Mouse (Mus musculus) spleen, adult 12 weeks (tissue): Measurements from ENCODE around the gene Bcam.
A peak's percentile ranks its signal among the peaks of the same experiment; 100 is the strongest.
"Not testable (repeated sequence)": the region's sequence is repeated elsewhere in the genome, so short reads cannot be mapped to it uniquely, and the experiment has no call there.

ENCODE experiments used
- DNase-seq: peaks from one replicate; pipeline ENCODE4 v3.0.0; 2022; ENCODE audit warnings: low spot score

The Bcam gene

DNA sequence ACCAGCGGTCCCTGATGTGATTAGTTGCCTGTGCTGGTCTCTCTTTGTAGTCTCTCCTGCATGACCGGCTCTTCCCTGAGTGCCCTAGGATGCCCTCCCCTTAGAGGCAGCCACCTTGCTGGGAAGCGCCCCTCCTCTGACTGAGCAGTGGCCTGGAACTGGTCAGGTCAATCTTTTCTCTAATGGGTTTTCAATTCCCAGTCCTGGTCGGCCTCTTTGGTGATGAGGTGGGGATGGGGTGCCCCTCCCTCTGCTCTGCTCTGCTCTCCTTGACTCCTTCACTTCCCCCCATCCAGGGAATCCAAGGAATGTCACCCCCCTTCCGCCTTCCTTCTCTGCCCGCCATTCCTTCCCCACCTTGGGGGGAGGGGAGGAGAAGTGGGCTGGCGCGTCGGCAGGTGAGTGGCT is at the start of gene Bcam:
Gene Bcam, minus strand, starts transcription at position 33 of the 408 bp plus-strand sequence.
- no peak for DNase-seq

DNA sequence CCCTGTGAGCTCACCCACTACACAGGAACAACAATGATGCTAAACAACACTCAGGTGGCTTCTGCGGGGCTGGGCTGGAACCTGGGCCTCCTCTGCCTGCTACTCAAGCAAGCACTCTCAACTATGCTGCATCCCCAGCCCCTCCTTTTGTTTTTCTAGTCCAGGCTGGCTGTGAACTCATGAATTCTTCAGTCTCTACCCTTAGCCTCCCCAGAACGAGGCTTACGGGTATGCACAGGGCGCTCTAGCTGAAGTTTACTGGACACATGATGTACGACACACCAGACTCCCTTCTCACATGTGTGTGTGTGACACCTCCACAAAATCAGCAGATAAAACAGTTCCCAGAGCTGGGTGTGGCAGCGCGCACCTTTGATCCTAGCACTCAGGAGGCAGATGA is 48.1 kb upstream of the Bcam start:
- no peak for DNase-seq

DNA sequence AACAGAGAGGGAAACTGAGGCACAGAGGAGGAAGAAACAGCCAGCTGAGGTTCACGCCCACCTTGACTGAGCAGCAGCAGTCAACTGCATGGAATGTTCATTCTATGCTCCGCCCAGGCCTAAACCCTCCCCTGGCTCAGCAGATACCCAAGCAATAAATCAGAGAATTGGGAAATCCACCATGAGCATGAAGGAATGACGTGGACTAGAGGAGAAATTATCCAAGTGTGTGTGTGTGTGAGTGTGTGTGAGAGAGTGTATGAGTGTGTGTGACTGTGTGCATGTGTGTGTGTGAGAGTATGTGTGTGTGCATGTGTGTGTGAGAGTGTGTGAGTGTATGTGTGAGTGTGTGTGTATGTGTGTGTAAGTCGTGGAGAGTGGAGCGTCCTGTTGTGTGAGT is 47.6 kb upstream of the Bcam start:
- no peak for DNase-seq

DNA sequence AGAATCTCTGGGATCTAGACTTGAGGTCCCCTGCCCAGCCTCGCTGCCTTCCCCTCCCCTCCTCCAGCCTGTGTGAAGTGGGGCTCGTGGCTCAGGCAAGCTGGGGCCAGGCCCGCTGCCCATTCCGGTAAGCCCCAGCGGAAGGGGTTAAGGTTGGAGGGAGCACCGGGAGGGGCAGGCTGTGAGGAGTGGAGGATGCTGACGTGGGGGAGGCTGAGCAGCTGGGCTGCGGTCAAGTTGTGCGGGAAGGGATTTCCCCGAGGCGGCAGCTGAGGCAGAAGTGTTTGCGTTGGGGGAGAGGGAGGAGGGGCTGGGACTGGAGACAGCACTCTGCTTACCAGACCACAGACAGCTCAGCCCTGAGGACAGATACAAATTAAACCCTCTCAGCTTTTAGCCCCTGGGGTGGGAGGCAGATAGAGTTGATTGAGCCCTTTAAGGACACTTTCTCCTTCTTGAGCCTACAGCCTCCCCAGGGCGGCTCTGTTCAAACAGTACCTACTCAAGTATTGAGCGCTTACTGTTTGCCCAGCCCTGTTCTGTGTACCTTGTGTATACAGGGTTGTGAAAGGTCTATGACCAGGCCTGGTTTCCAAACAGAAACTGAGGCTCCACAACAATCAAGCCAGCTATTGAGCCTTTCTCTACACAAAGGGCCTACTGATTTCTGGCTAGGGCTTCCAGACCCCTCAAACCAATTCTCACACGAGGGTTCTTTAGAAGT is 46.7 kb upstream of the Bcam start:
- DNase-seq, result peak; percentile 69

DNA sequence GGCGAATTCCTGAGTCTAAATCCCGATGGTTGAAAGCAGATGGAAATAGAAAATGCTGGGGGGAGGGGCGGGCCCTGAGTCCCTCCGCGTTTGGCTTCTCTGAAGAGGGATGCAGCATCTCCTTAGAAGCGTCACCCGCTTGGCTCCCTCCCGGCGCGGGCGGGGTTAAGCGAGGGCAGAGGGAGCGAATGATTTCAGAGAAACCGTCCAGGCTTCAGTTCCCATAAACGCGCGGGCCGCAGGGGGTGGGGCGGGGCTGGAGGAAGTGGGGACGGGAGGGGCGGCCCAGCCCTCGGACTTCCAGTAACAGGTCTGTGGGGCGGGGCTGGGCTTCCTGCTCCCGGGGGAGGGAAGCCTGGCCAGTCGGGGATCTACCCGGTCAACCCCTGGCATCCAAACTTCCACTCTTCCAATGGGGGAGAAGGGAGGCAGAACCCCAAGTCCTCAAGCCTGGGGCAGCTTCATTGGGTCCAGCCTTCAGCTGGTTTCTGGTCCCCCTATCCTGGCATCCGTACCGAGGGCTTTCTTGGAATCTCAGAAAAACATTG is 45.5 kb upstream of the Bcam start:
- no peak for DNase-seq

DNA sequence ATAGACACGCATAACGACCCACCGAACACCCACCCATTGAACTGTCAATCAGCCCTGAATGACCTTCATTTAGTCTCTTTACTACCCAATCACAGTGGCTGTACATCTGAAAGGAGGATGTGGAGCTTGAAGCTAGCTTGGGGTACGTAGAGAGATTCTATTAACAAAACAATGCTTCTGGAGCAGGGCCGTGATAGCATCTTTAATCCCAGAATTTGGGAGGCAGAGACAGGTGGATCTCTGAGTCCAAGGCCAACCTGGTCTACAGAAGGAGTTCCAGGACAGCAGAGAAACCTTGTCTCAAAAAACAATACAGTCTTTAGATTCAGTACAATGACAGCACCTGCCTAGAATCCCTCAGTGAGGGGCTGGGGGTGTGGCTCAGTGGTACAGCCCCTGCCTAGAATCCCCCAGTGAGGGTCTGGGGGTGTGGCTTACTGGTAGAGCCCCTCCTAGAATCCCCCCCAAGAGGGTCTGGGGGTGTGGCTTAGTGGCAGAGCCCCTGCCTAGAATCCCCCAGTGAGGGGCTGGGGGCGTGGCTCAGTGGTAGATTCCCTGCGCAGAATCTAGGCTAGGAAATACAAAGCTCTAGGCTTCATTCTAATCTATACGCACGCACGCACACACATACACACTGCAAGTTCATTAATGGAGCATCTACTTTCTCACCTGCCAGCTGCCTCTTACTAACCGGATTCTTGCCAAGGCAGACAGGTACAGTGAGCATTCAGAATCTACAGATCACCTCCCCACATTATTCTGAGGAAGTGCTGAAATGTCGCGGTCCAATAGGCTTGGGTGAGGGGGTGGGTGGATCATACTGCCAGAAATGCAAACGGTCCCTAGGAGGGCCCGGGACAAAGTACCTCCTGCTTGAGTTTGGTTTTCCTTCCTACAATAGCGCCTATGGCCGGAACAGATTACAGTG is 44.7 kb upstream of the Bcam start:
- DNase-seq, result no peak

DNA sequence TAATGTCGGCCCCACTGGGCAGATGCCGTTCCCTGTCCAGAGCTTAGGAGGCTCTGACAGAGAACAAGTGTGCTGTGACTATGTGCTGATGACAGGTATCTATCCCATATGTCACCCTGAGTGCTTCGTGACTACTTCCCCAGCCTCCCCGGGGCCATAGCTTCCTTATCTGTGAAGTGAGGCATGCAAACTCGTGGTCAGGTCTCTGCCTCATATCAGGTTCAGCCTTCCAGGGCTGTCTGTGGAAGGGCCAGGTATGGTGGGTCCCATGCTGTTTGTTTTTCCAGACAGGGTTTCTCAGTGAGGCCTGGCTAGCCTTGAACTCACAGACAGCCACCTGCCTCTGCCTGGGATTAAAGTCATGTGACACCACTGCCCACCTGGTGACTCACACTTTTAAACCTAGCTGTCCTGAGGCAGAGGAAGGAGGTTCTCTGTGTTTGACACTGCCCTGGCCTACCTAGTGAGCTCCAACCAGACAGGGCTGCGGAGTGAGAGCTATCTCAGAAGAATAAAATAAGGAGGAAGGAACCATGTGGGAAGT is 42.8 kb upstream of the Bcam start:
- no peak for DNase-seq

DNA sequence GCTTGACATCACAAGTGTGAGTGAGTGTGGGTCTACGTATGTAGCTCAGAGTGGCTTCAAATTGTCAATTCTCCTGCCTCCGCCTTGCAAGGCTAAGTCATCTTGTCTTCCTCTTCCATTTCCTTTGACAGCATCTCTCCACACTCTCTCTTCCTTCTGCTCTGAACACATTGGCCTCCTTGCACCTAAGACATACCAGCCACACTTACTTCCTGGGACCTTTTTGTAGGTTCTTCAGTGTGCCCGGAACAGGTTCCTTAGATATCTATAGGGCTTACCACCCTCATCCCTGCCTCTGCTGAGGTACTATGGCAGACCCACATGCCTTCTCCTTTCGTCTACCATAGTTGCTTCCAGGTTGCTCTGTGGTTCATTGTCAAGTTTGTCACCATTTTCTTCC is 42.3 kb upstream of the Bcam start:
- no peak for DNase-seq

DNA sequence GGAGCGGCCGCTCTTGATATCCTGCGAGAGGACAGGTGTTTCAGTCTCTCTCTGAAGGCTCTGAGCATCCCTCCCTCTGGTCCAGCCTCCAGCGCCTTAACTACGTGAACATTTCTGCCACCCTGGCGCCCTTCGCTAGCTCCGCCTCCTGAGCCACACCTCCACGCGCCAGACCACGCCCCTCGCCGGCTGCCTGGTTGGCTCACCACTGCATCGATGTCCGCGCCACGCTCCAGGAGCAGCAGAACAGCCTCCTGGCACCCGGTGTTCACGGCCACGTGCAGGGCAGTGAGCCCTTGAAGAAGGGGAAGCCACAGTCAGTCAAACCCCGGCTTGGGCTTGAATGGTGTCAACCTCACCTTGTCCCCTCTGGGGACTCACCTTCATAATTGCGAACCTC is 40.3 kb upstream of the Bcam start:
- DNase-seq, result no peak

DNA sequence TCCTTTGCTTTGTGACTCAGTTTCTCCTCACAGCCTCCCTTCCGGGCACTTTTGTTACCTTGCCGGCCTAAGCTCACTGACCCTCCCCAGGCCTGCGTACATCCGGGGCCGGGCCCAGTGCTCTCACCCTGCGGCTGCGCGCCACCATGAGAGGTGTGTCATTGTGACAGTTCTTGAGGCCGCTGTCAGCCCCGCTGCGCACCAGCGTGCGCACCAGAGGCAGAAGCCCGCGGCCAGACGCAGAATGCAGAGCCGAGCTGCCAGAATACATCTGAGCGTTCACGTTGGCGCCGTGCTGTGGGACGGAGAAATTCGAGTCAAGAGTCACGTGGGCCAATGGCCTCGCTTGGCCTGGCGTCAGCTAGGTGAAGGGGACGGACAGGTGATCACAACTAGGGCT is 38.6 kb upstream of the Bcam start:
- no peak for DNase-seq

DNA sequence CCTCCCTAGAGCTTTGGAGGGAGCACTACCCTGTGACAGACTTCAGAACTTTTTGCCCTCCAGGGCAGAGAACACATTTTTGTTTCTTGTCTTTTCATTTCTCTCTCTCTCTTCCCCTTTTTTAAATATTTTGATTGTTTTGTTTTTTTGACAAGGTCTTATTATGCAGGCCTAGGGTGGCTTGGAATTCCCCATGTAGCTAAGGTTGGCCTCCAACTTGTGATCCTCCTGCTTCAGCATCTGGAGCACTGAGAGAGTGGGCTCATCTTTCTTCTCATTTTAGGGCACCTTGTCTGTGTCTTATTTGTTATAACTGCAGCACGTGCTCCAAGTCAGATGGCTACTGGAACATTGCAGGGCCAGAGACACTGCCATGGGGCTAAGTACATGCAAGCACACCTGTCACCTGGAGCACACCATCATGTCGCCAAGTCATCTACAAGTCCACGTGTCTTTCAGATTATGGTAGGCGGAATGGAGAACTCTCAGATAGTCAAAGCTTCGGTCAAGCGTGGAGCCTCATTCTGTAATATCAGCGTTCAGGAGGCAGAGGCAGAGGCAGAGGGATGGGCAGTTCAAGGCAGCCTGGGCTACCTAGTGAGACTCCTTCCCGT is 35.6 kb upstream of the Bcam start:
- no peak for DNase-seq

DNA sequence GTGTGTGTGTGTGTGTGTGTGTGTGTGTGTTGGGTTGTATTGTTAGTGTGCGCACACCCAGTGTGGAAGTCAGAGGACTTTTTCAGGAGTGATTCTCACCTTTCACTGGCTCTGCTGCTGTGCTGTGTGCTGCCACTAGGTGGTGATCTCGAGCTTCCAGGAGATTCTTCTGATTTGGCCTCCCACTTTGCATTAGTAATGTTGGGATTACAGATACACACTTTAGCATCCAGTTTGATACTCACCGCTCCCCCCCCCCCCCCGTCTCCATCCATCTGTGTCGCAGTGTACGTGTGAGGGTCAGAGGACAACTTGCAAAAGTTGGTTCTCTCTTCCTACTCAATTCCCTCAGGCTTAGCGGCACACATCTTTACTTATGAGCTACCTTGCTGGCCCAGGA is 32.2 kb upstream of the Bcam start:
- DNase-seq, result no peak

DNA sequence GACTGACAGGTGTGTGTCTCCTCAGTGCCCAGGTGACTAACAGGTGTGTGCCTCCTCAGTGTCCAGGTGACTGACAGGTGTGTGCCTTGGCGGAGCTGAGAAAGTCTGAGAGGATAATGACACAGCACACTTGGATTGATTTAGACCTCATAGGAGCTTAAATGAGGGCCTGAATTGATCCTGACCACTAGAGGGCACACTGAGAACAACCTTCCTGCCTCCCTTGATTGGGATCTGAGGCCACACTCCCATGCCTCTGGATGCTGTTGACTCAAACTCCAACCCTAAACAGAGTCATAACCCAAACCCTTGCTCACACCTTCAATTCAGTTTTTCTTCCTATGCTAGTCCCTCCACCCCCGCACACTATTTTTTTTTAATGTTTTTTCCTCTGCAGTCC is 29.9 kb upstream of the Bcam start:
- no peak for DNase-seq

DNA sequence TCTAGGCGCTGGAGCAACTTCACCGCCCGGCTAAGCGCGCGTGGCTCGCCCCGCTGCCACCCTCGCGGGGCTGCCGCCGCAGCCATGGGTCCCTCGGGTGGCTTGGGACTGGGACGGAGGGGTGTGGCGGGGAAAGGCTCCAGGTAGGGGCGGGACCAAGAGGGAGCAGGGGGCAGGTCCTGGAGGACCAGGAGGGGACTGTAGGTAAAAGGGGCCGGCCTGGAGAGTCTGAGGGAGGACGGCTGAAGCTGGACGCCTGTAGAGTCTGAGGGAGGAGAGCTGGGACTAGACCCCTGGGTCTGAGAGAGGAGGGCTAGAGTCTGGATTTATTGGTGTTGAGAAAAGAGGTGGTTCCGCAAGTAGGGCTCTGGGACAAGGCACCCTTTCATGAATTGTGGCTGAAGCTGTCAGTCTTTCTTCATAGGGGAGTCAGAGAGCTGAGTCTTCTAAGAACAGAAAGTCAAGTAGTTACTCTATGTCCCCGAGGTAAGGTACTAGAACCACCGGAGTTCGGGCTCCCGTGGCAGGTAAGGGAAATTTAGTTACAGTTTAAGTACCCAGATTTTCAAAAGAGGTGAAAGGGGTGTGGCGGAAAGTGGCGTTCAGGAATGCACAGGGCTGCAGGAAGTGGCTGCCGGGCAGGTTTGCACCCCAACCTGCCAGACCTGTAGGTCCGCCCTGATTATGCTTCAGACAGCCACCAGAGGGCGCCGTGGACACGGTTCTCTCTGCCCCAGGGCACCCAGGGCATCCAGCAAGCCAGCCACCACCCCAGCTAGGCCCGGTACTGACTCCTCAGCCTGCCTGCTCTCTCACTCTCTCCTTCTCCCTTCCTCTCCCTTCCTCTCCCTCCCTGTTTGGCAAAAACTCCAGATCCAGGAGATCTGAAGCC is 26.1 kb upstream of the Bcam start, which contains the start of gene Cblc:
Gene Cblc, minus strand, starts transcription at position 113 of the 892 bp plus-strand sequence.
- DNase-seq, result peak; percentile 72

DNA sequence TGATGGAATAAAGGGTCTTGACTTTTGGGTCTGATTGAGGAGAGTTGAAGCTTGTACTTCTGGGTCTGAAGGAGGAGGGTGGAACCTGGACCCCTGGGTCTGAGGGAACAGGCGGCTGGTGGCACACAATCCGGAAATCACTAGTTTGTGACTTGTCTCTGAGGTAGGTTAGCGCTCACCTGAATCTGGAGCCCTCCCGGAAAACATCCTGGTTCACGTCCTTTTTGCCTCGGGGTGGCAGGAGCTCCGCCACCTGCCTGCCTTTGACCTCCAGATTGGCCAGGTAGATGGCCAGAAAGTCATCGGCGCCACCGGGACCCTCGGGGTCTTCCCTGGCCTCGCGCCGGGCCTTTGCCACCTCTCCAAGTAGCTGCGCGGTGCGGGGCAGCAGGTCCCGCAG is 25.4 kb upstream of the Bcam start:
- DNase-seq, result no peak

DNA sequence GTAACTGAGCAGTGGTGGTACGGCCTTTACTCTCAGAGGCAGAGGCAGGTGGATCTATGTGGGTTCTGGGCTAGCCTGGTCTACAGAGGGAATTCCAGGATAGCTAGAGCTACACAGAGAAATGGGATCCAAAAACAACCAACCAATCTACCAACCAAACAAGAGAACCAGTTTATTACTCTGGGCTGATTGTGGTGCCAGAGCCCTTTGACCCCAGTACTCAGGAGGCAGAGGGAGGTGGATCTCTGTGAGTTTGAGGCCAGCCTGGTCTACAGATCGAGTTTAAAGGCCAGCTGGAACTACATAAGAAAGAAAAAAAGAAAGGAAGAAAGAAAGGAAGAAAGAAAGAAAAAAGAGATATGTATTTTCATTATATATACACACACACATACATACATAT is 24.4 kb upstream of the Bcam start:
- no peak for DNase-seq

DNA sequence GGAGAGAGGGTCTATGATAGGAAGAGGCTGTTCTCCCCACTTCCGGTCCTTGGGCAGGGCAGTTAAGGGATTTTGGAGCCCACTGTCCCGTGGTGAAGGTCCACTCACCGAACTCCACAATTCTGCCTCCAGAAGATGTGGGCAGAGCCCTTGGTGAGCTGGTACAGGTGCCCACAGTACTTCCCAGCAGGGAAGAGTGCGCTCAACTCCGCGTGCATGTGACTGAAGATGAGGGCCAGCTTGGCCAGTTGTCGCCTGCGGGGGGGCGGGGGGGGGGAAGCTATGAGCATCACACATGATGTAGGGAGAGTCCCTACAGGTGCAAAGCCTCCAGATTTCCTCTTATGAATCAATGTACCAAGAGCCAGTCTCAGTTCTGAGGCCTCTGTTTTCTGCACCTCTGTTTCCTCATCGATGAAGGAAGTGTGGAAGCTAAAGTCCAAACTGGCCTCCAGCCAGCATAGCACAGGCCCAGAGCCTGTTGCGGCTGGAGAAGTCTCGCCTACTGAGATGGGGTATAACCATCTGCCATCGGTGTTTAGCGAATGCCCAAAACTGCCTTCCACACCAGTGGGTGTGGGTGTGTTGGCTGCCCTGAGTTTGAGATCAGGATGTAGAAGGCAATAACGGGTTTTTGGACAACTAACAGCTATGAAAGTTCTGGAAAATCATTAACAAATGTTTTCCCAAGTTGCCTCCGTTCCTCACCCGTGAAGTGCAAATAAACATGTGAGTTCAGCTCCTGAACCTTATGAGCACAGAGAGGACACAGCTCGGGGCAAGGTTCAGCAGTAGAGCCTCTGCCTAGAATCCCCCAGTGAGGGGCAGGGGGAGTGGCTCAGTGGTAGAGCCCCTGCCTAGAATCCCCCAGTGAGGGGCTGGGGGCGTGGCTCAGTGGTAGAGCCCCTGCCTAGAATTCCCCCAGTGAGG is 22.1 kb upstream of the Bcam start:
- DNase-seq, result no peak

DNA sequence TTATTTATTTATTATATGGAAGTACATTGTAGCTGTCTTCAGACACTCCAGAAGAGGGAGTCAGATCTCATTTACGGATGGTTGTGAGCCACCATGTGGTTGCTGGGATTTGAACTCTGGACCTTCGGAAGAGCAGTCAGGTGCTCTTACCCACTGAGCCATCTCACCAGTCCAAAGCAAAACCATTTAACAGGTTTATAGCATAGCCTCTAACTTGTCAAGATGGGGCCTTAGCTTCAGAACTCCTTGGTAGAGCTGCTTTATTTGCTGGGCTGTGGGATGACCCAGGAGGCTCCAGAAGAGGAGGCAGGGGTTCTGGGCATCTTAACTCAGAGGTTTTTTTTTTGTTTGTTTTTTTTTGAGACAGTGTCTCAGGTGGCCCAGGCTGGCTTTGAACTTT is 20.7 kb upstream of the Bcam start:
- DNase-seq, result not testable (repeated sequence)

DNA sequence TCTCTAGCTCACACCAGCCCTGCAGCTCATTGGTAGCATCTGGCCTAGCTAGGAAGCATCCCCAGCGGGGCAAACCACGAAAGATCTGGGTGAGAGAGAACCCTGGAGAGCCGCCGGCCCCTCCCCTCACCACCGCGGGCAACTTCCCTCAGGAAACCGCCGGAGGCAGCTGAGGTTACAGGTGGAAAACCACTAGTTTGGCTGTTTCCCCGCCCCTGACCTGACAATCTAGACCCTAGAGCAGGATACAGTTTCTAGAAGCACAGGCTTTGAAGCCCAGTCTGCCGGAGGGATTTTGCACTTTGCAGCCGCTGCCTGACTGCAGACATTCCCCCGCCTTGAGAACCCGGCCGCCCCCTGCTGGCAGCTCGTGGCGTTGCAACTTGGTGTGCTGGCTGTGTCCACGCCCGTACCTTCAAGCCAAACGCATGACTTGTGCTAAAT is 19.1 kb upstream of the Bcam start:
- peak; percentile 55 for DNase-seq

DNA sequence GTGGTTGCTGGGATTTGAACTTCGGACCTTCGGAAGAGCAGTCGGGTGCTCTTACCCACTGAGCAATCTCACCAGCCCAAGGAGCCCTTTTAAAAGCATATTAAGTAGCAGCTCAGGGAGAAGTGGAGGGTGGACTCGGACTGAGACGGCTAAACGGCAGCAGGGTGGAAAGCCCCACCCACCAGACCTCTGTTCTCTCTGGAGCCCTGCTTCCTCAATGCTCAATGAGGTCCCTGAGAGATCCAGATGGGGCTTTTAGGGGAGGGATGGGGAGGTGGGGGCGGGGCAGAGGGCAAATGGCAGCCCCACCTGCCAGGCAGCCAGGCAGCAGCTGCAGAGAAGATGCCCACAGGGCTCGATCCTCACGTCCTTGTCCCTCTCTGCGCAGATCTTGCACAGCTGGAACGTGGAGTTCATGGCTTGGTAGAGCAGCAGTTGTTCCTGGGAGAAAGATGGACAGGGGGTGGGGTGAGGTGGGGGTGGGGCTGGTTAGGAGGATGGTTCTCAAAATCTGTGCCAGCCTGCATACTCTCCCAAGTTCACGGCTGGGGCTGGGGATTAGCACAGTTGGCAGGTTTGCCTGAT is 15.2 kb upstream of the Bcam start:
- DNase-seq, result no peak
